Mouse (Mus musculus) bone marrow, adult 2 months (tissue): ENCODE measurements at regions not wholly inside any gene's neighbourhood (a gene's known extent, or its start where the extent isn't known, plus 50 kb on each side); places are given as distances from the start of the nearest gene placed in this dataset.

Experiments
- CTCF ChIP-seq: fragments of 200-500 bp; IDR thresholded peaks from 2 replicates; pipeline ENCODE4 v1.5.1; 2011; ENCODE audit warnings: low read length, control low read depth; ENCODE audit not compliant: control insufficient read depth, insufficient read depth
- POLR2A ChIP-seq: fragments of 200-500 bp; IDR thresholded peaks from 2 replicates; pipeline ENCODE4 v1.6.1; 2011; ENCODE audit warnings: low read depth, mild to moderate bottlenecking, control low read depth, low read length, borderline replicate concordance; ENCODE audit not compliant: control insufficient read depth

GRCm38 (mm10) chr13:28790381-28790780 lies 163.1 kb downstream of the Sox4 start:
- no peak for TF ChIP-seq POLR2A
- TF ChIP-seq CTCF, result no peak
